Mouse (Mus musculus): ENCODE data around the gene Krt80. TPM values are rescaled to one million over a fixed set of nuclear protein-coding genes. Genes with fewer than 3 reads are reported as not detected.

Gene Krt80
- total and polyA plus RNA-seq, 3 experiments: 0.20 TPM; not detected in 2

- Histone ChIP-seq H3K4me1 (ENCODE audit: control insufficient read depth in 1 of 2, insufficient read depth in 2 of 2) (peaks cover 0 to 6% of the 10 kb centered on the region in 2 experiments; a peak in 2 of 4 replicates), H3K9me3 (replicated peaks; ENCODE audit: low read length) (peaks cover 7% of the 10 kb centered on the region), H3K36me3 (replicated peaks in 1 of 2; ENCODE audit: control insufficient read depth in 1 of 2, insufficient read depth in 1 of 2, low read length in 1 of 2) (no peaks in the 10 kb centered on the region), H3K4me2 (ENCODE audit: insufficient read depth, low read depth, poor library complexity, severe bottlenecking) (0 out of 2 replicates have a peak overlapping the region, but pooled peaks have one; percentile 11), H3K27me3 (replicated peaks) (peaks cover 37% of the 10 kb centered on the region), H3K9ac (ENCODE audit: insufficient read depth, low read depth) (no peak overlapping the region), H3K4me3 (replicated peaks in 1 of 3; ENCODE audit: low read depth in 2 of 3, low read length in 2 of 3, poor library complexity in 1 of 3) (no peak overlapping the region), H3K79me2 (replicated peaks; ENCODE audit: control insufficient read depth, extremely low read depth, insufficient read depth, poor library complexity, severe bottlenecking) (no peaks in the 10 kb centered on the region), H3K27ac (ENCODE audit: insufficient read depth, low read depth) (no peak overlapping the region)
- in situ Hi-C loops (cut with MboI; ENCODE audit: low pct_ligation_motif_present, low pct_unique_long_range_greater_than_20kb, low sequenced_read_pairs) (no loop called here), dilution Hi-C loops (cut with MboI; ENCODE audit: extremely low pct_ligation_motif_present, extremely low pct_unique_long_range_greater_than_20kb, low sequenced_read_pairs) (no loop called here)
- DNase-seq (ENCODE audit: extremely low read depth): no peak
- TF ChIP-seq MAZ (IDR thresholded peaks at IDR 0.05; ENCODE audit: low read depth, low read length) (no peak), POLR2AphosphoS2 (IDR thresholded peaks at IDR 0.05; ENCODE audit: low read depth, low read length) (no peak), MXI1 (IDR thresholded peaks at IDR 0.05; ENCODE audit: low read depth, low read length) (no peak), EP300 (IDR thresholded peaks at IDR 0.05; ENCODE audit: low read length) (no peak), RCOR1 (conservative IDR thresholded peaks at IDR 0.05; ENCODE audit: low read depth, low read length) (no peak), IRF4 (IDR thresholded peaks at IDR 0.05; ENCODE audit: low read depth, low read length) (no peak), ZKSCAN1 (IDR thresholded peaks at IDR 0.05; ENCODE audit: borderline replicate concordance, low read depth, low read length) (no peak), MYC (IDR thresholded peaks at IDR 0.05; ENCODE audit: low read depth, low read length) (no peak), CTCF (conservative IDR thresholded peaks at IDR 0.05 in 1 of 2, IDR thresholded peaks at IDR 0.05 in 1 of 2; ENCODE audit: low read depth in 2 of 2, low read length in 2 of 2) (no peak), SIN3A (IDR thresholded peaks at IDR 0.05; ENCODE audit: low read length) (no peak), ZMIZ1 (IDR thresholded peaks at IDR 0.05; ENCODE audit: low read depth, low read length) (no peak), USF2 (conservative IDR thresholded peaks at IDR 0.05; ENCODE audit: low read depth, low read length) (no peak)
Observed at GRCm38 (mm10) chr15:101311087-101311770, 58.7 kb downstream of the Krt80 start.

GRCm38 (mm10) chr15:101309493-101309892, 60.5 kb downstream of the Krt80 start:
- no peak overlapping the region for H3K27ac ChIP-seq (ENCODE audit: insufficient read depth, low read depth)
- no peaks in the 10 kb centered on the region for H3K36me3 ChIP-seq (replicated peaks in 1 of 2; ENCODE audit: control insufficient read depth in 1 of 2, insufficient read depth in 1 of 2, low read length in 1 of 2)
- H3K27me3 ChIP-seq (replicated peaks): peaks cover 35% of the 10 kb centered on the region
- in situ Hi-C loops (cut with MboI; ENCODE audit: low pct_ligation_motif_present, low pct_unique_long_range_greater_than_20kb, low sequenced_read_pairs): no loop called here
- no peak for DNase-seq (ENCODE audit: extremely low read depth)
- H3K9ac ChIP-seq (ENCODE audit: insufficient read depth, low read depth): no peak overlapping the region
- no peak for TF ChIP-seq CTCF (conservative IDR thresholded peaks at IDR 0.05 in 1 of 2, IDR thresholded peaks at IDR 0.05 in 1 of 2; ENCODE audit: low read depth in 2 of 2, low read length in 2 of 2)
- TF ChIP-seq MAX (IDR thresholded peaks at IDR 0.05; ENCODE audit: low read length): no peak
- no peak for TF ChIP-seq ZMIZ1 (IDR thresholded peaks at IDR 0.05; ENCODE audit: low read depth, low read length)
- no peak for TF ChIP-seq NRF1 (IDR thresholded peaks at IDR 0.05; ENCODE audit: low read depth, low read length)
- TF ChIP-seq MAFK (IDR thresholded peaks at IDR 0.05; ENCODE audit: insufficient replicate concordance, low read length): no peak
- no peak for TF ChIP-seq ZNF384 (IDR thresholded peaks at IDR 0.05; ENCODE audit: low read depth, low read length)
- TF ChIP-seq RCOR1 (conservative IDR thresholded peaks at IDR 0.05; ENCODE audit: low read depth, low read length): no peak
- TF ChIP-seq USF2 (conservative IDR thresholded peaks at IDR 0.05; ENCODE audit: low read depth, low read length): no peak
- no peak for TF ChIP-seq E2F4 (IDR thresholded peaks at IDR 0.05; ENCODE audit: insufficient replicate concordance, low read depth, low read length)
- TF ChIP-seq GABPA (IDR thresholded peaks at IDR 0.05; ENCODE audit: insufficient replicate concordance, low read depth, low read length): no peak
- no peak for TF ChIP-seq ZKSCAN1 (IDR thresholded peaks at IDR 0.05; ENCODE audit: borderline replicate concordance, low read depth, low read length)
- no peak overlapping the region for H3K4me3 ChIP-seq (replicated peaks in 1 of 3; ENCODE audit: low read depth in 2 of 3, low read length in 2 of 3, poor library complexity in 1 of 3)
- H3K4me2 ChIP-seq (ENCODE audit: insufficient read depth, low read depth, poor library complexity, severe bottlenecking): no peak overlapping the region
- peaks cover 2% of the 10 kb centered on the region for H3K9me3 ChIP-seq (replicated peaks; ENCODE audit: low read length)
- H3K79me2 ChIP-seq (replicated peaks; ENCODE audit: control insufficient read depth, extremely low read depth, insufficient read depth, poor library complexity, severe bottlenecking): no peaks in the 10 kb centered on the region
- dilution Hi-C loops (cut with MboI; ENCODE audit: extremely low pct_ligation_motif_present, extremely low pct_unique_long_range_greater_than_20kb, low sequenced_read_pairs): no loop called here
- no peaks in the 10 kb centered on the region for H3K4me1 ChIP-seq (ENCODE audit: control insufficient read depth in 1 of 2, insufficient read depth in 2 of 2)
